Mouse (Mus musculus) MEL (cell line): ENCODE measurements at regions not wholly inside any gene's neighbourhood (a gene's known extent, or its start where the extent isn't known, plus 50 kb on each side); places are given as distances from the start of the nearest gene placed in this dataset.

ENCODE experiments used
- DNase-seq: peaks from one replicate; pipeline ENCODE4 v3.0.0; 2011; ENCODE audit warnings: low read depth, low spot score
- H3K27ac ChIP-seq: 2 replicates; pipeline ENCODE4 v1.5.1; 2012; ENCODE audit warnings: low read depth, mild to moderate bottlenecking, control low read depth, low read length, moderate library complexity; ENCODE audit not compliant: control insufficient read depth
- H3K27me3 ChIP-seq, 2 experiments: fragments of 150-350 bp in 1 of 2; sonication (generic) in 1 of 2; 2 replicates each; pipeline ENCODE4 v1.6.1; 2012; ENCODE audit warnings: low read length in 2 of 2, mild to moderate bottlenecking in 2 of 2, improper control_type of control experiment in 1 of 2, moderate library complexity in 1 of 2; ENCODE audit not compliant: insufficient read depth in 2 of 2, control insufficient read depth in 1 of 2
- H3K36me3 ChIP-seq, 2 experiments: 2 replicates each; pipeline ENCODE4 v1.6.1; 2012 to 2014; ENCODE audit warnings: low read length in 2 of 2, improper control_type of control experiment in 1 of 2, inconsistent platforms in 1 of 2, mild to moderate bottlenecking in 1 of 2; ENCODE audit not compliant: insufficient read depth in 2 of 2, control insufficient read depth in 1 of 2
- H3K4me1 ChIP-seq, 2 experiments: fragments of 150-350 bp in 1 of 2; sonication (generic) in 1 of 2; 2 replicates each; pipeline ENCODE4 v1.6.1; 2012; ENCODE audit warnings: low read length in 2 of 2, improper control_type of control experiment in 1 of 2, mild to moderate bottlenecking in 1 of 2; ENCODE audit not compliant: insufficient read depth in 2 of 2, control insufficient read depth in 1 of 2
- H3K4me3 ChIP-seq, 2 experiments: fragments of 150-350 bp in 1 of 2; sonication (generic) in 1 of 2; 2 replicates each; pipeline ENCODE4 v1.5.1; 2012; ENCODE audit warnings: low read depth in 2 of 2, low read length in 2 of 2, mild to moderate bottlenecking in 2 of 2, moderate library complexity in 2 of 2, control low read depth in 1 of 2, improper control_type of control experiment in 1 of 2; ENCODE audit not compliant: control insufficient read depth in 1 of 2, insufficient read depth in 1 of 2
- H3K79me2 ChIP-seq: 2 replicates; pipeline ENCODE4 v1.6.1; 2012; ENCODE audit warnings: mild to moderate bottlenecking, low read length, moderate library complexity; ENCODE audit not compliant: control insufficient read depth, poor library complexity, insufficient read depth
- H3K9ac ChIP-seq: 2 replicates; pipeline ENCODE4 v1.6.1; 2012; ENCODE audit warnings: low read depth, mild to moderate bottlenecking, control low read depth, low read length, moderate library complexity; ENCODE audit not compliant: control insufficient read depth, poor library complexity, severe bottlenecking
- H3K9me3 ChIP-seq: fragments of 150-350 bp; sonication (generic); replicated peaks from 2 replicates; pipeline ENCODE4 v1.6.1; 2012; ENCODE audit warnings: mild to moderate bottlenecking, low read length, improper control_type of control experiment, moderate library complexity; ENCODE audit not compliant: insufficient read depth
- BHLHE40 ChIP-seq: IDR thresholded peaks from 2 replicates; pipeline ENCODE4 v1.6.1; 2012; ENCODE audit warnings: low read depth, mild to moderate bottlenecking, inconsistent platforms, low read length, improper control_type of control experiment, borderline replicate concordance
- E2F4 ChIP-seq: IDR thresholded peaks from 2 replicates; pipeline ENCODE4 v1.6.1; 2011; ENCODE audit warnings: low read depth, low read length, improper control_type of control experiment, borderline replicate concordance
- ELF1 ChIP-seq: IDR thresholded peaks from 2 replicates; pipeline ENCODE4 v1.6.1; 2014; ENCODE audit warnings: low read depth, mild to moderate bottlenecking, inconsistent platforms, low read length, improper control_type of control experiment, moderate library complexity
- EP300 ChIP-seq, 2 experiments: IDR thresholded peaks; 2 replicates each; pipeline ENCODE4 v1.6.1; 2011; ENCODE audit warnings: improper control_type of control experiment in 2 of 2, low read length in 2 of 2, low read depth in 1 of 2, mild to moderate bottlenecking in 1 of 2
- ETS1 ChIP-seq: IDR thresholded peaks from 2 replicates; pipeline ENCODE4 v1.6.1; 2012; ENCODE audit warnings: low read depth, mild to moderate bottlenecking, inconsistent platforms, low read length, improper control_type of control experiment, moderate library complexity
- GABPA ChIP-seq: IDR thresholded peaks from 2 replicates; pipeline ENCODE4 v1.6.1; 2012; ENCODE audit warnings: low read depth, mild to moderate bottlenecking, inconsistent platforms, low read length, improper control_type of control experiment, moderate library complexity
- HCFC1 ChIP-seq: IDR thresholded peaks from 2 replicates; pipeline ENCODE4 v1.6.1; 2012; ENCODE audit warnings: low read depth, mild to moderate bottlenecking, inconsistent platforms, low read length, improper control_type of control experiment, moderate library complexity
- KAT2A ChIP-seq: conservative IDR thresholded peaks from 2 replicates; pipeline ENCODE4 v1.6.1; 2012; ENCODE audit warnings: low read depth, low read length, improper control_type of control experiment, inconsistent platforms
- MAFK ChIP-seq: IDR thresholded peaks from 2 replicates; pipeline ENCODE4 v1.6.1; 2011; ENCODE audit warnings: low read depth, mild to moderate bottlenecking, low read length, improper control_type of control experiment, borderline replicate concordance
- MEF2A ChIP-seq: IDR thresholded peaks from 2 replicates; pipeline ENCODE4 v1.6.1; 2014; ENCODE audit warnings: low read depth, mild to moderate bottlenecking, inconsistent platforms, low read length, improper control_type of control experiment; ENCODE audit not compliant: poor library complexity, insufficient replicate concordance, severe bottlenecking; ENCODE audit errors: extremely low read depth
- MYB ChIP-seq: IDR thresholded peaks from 2 replicates; pipeline ENCODE4 v1.6.1; 2011; ENCODE audit warnings: mild to moderate bottlenecking, low read depth, low read length, improper control_type of control experiment
- NELFE ChIP-seq: IDR thresholded peaks from 2 replicates; pipeline ENCODE4 v1.6.1; 2011; ENCODE audit warnings: low read depth, low read length, improper control_type of control experiment
- POLR2A ChIP-seq, 2 experiments: IDR thresholded peaks; 2 replicates each; pipeline ENCODE4 v1.6.1; 2011 to 2012; ENCODE audit warnings: low read length in 2 of 2, mild to moderate bottlenecking in 2 of 2, control low read depth in 1 of 2, improper control_type of control experiment in 1 of 2, low read depth in 1 of 2, moderate library complexity in 1 of 2; ENCODE audit not compliant: control insufficient read depth in 1 of 2, insufficient read depth in 1 of 2, poor library complexity in 1 of 2
- POLR2AphosphoS2 ChIP-seq: IDR thresholded peaks from 2 replicates; pipeline ENCODE4 v1.6.1; 2011; ENCODE audit warnings: low read length, improper control_type of control experiment
- RAD21 ChIP-seq: IDR thresholded peaks from 2 replicates; pipeline ENCODE4 v1.6.1; 2011; ENCODE audit warnings: mild to moderate bottlenecking, low read depth, low read length, improper control_type of control experiment
- RCOR1 ChIP-seq: IDR thresholded peaks from 2 replicates; pipeline ENCODE4 v1.6.1; 2012; ENCODE audit warnings: low read depth, mild to moderate bottlenecking, inconsistent platforms, low read length, improper control_type of control experiment
- SIN3A ChIP-seq: IDR thresholded peaks from 2 replicates; pipeline ENCODE4 v1.6.1; 2012; ENCODE audit warnings: low read length, improper control_type of control experiment, inconsistent platforms
- TAL1 ChIP-seq: IDR thresholded peaks from 2 replicates; pipeline ENCODE4 v1.6.1; 2012; ENCODE audit warnings: mild to moderate bottlenecking, inconsistent platforms, low read length, moderate library complexity, mixed read lengths
- TBP ChIP-seq: IDR thresholded peaks from 2 replicates; pipeline ENCODE4 v1.8.0; 2011; ENCODE audit warnings: low read depth, low read length, improper control_type of control experiment
- UBTF ChIP-seq: IDR thresholded peaks from 2 replicates; pipeline ENCODE4 v1.6.1; 2012; ENCODE audit warnings: low read depth, mild to moderate bottlenecking, inconsistent platforms, low read length, improper control_type of control experiment, moderate library complexity, borderline replicate concordance; ENCODE audit not compliant: insufficient read depth
- USF1 ChIP-seq: IDR thresholded peaks from 2 replicates; pipeline ENCODE4 v1.6.1; 2014; ENCODE audit warnings: low read depth, mild to moderate bottlenecking, inconsistent platforms, low read length, improper control_type of control experiment, moderate library complexity
- ZKSCAN1 ChIP-seq: IDR thresholded peaks from 2 replicates; pipeline ENCODE4 v1.6.1; 2012; ENCODE audit warnings: low read depth, mild to moderate bottlenecking, inconsistent platforms, low read length, improper control_type of control experiment, moderate library complexity
- ZMIZ1 ChIP-seq: IDR thresholded peaks from 2 replicates; pipeline ENCODE4 v1.6.1; 2012; ENCODE audit warnings: low read depth, mild to moderate bottlenecking, inconsistent platforms, low read length, improper control_type of control experiment, moderate library complexity

DNA sequence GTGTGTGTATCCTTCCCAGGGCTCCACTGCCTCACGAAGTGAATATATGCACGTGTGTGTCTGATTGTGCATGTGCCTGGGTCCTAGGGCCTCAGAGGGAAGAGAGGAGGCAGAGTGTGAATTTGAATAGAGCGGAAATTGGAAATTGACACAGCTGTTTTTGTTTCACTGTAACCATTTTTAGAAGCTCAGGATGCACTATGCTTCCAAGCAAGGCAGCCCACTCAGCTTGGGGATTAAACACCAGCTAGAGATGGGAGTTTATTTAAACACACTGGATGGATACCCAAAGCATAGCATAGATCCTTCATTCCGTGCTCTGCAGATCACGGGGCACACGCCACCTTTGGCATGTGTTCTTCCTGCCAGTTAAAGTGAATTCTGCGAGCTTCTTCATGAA lies 306.2 kb downstream of the Elavl2 start:
- TF ChIP-seq MYB (no peak), TBP (no peak), KAT2A (no peak), HCFC1 (no peak), BHLHE40 (no peak), RCOR1 (no peak), ETS1 (no peak), POLR2A (IDR thresholded peaks at IDR 0.05; ENCODE audit: control insufficient read depth in 1 of 2, insufficient read depth in 1 of 2, low read depth in 1 of 2, low read length in 2 of 2, poor library complexity in 1 of 2) (no peak)
- Histone ChIP-seq H3K4me3 (no peak overlapping the region), H3K36me3 (no peaks in the 10 kb centered on the region), H3K27me3 (no peaks in the 10 kb centered on the region), H3K4me1 (no peaks in the 10 kb centered on the region), H3K9me3 (no peaks in the 10 kb centered on the region), H3K27ac (no peak overlapping the region), H3K9ac (no peak overlapping the region), H3K79me2 (no peaks in the 10 kb centered on the region)
- DNase-seq, result no peak

DNA sequence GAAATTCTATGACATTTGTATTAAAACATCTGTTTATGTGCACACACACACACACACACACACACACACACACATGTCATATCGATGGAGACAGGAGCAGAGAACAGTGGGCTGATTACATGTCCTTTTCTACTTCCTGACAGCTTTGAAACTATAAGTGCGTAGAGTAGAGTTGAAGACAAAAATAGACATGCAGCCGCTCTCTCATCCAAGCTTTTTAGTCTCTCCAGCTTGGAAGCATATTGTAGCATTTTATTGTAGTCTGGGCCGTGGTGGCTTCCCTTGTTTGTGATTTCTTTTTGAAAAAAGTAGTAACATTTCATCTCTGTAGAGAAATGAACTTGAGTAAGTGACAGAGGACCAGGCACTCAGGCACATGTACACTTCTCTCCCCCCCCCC lies 306.7 kb downstream of the Elavl2 start:
- TF ChIP-seq TAL1 (no peak), POLR2AphosphoS2 (no peak), TBP (no peak), MEF2A (no peak), USF1 (no peak), E2F4 (no peak), ELF1 (no peak), ZKSCAN1 (no peak), MAFK (no peak), GABPA (no peak), RAD21 (no peak), UBTF (no peak), POLR2A (IDR thresholded peaks at IDR 0.05; ENCODE audit: control insufficient read depth in 1 of 2, insufficient read depth in 1 of 2, low read depth in 1 of 2, low read length in 2 of 2, poor library complexity in 1 of 2) (no peak), ZMIZ1 (no peak), EP300 (IDR thresholded peaks at IDR 0.05; ENCODE audit: low read depth in 1 of 2, low read length in 2 of 2) (no peak), SIN3A (no peak), NELFE (no peak), HCFC1 (no peak)
- H3K27ac ChIP-seq, result no peak overlapping the region
- H3K4me1 ChIP-seq, result no peaks in the 10 kb centered on the region
- no peaks in the 10 kb centered on the region for H3K79me2 ChIP-seq
- no peak overlapping the region for H3K4me3 ChIP-seq
- no peaks in the 10 kb centered on the region for H3K27me3 ChIP-seq
- no peaks in the 10 kb centered on the region for H3K9me3 ChIP-seq
- H3K36me3 ChIP-seq, result no peaks in the 10 kb centered on the region
- no peak overlapping the region for H3K9ac ChIP-seq
- DNase-seq, result no peak
